Mouse (Mus musculus) MEL (cell line): ENCODE results near the gene Ube2d3. TPM values are rescaled to one million over a fixed set of nuclear protein-coding genes. Genes with fewer than 3 reads are reported as not detected.

ENCODE experiments used
- DNase-seq: peaks from one replicate; pipeline ENCODE4 v3.0.0; 2011; ENCODE audit warnings: low read depth, low spot score
- H3K27ac ChIP-seq: 2 replicates; pipeline ENCODE4 v1.5.1; 2012; ENCODE audit warnings: low read depth, mild to moderate bottlenecking, control low read depth, low read length, moderate library complexity; ENCODE audit not compliant: control insufficient read depth
- H3K27me3 ChIP-seq, 2 experiments: fragments of 150-350 bp in 1 of 2; sonication (generic) in 1 of 2; 2 replicates each; pipeline ENCODE4 v1.6.1; 2012; ENCODE audit warnings: low read length in 2 of 2, mild to moderate bottlenecking in 2 of 2, improper control_type of control experiment in 1 of 2, moderate library complexity in 1 of 2; ENCODE audit not compliant: insufficient read depth in 2 of 2, control insufficient read depth in 1 of 2
- H3K36me3 ChIP-seq, 2 experiments: 2 replicates each; pipeline ENCODE4 v1.6.1; 2012 to 2014; ENCODE audit warnings: low read length in 2 of 2, improper control_type of control experiment in 1 of 2, inconsistent platforms in 1 of 2, mild to moderate bottlenecking in 1 of 2; ENCODE audit not compliant: insufficient read depth in 2 of 2, control insufficient read depth in 1 of 2
- H3K4me1 ChIP-seq, 2 experiments: fragments of 150-350 bp in 1 of 2; sonication (generic) in 1 of 2; 2 replicates each; pipeline ENCODE4 v1.6.1; 2012; ENCODE audit warnings: low read length in 2 of 2, improper control_type of control experiment in 1 of 2, mild to moderate bottlenecking in 1 of 2; ENCODE audit not compliant: insufficient read depth in 2 of 2, control insufficient read depth in 1 of 2
- H3K4me3 ChIP-seq, 2 experiments: fragments of 150-350 bp in 1 of 2; sonication (generic) in 1 of 2; 2 replicates each; pipeline ENCODE4 v1.5.1; 2012; ENCODE audit warnings: low read depth in 2 of 2, low read length in 2 of 2, mild to moderate bottlenecking in 2 of 2, moderate library complexity in 2 of 2, control low read depth in 1 of 2, improper control_type of control experiment in 1 of 2; ENCODE audit not compliant: control insufficient read depth in 1 of 2, insufficient read depth in 1 of 2
- H3K79me2 ChIP-seq: 2 replicates; pipeline ENCODE4 v1.6.1; 2012; ENCODE audit warnings: mild to moderate bottlenecking, low read length, moderate library complexity; ENCODE audit not compliant: control insufficient read depth, poor library complexity, insufficient read depth
- H3K9ac ChIP-seq: 2 replicates; pipeline ENCODE4 v1.6.1; 2012; ENCODE audit warnings: low read depth, mild to moderate bottlenecking, control low read depth, low read length, moderate library complexity; ENCODE audit not compliant: control insufficient read depth, poor library complexity, severe bottlenecking
- H3K9me3 ChIP-seq: fragments of 150-350 bp; sonication (generic); replicated peaks from 2 replicates; pipeline ENCODE4 v1.6.1; 2012; ENCODE audit warnings: mild to moderate bottlenecking, low read length, improper control_type of control experiment, moderate library complexity; ENCODE audit not compliant: insufficient read depth
- CHD2 ChIP-seq: IDR thresholded peaks from 2 replicates; pipeline ENCODE4 v1.6.1; 2011; ENCODE audit warnings: low read length, improper control_type of control experiment
- CTCF ChIP-seq, 3 experiments: IDR thresholded peaks in 2 of 3; conservative IDR thresholded peaks in 1 of 3; 2 replicates each; pipeline ENCODE4 v1.5.1; 2011 to 2012; ENCODE audit warnings: low read length in 3 of 3, low read depth in 2 of 3, mild to moderate bottlenecking in 2 of 3, improper control_type of control experiment in 1 of 3, inconsistent platforms in 1 of 3, mixed read lengths in 1 of 3, moderate library complexity in 1 of 3; ENCODE audit not compliant: control insufficient read depth in 1 of 3, insufficient read depth in 1 of 3, poor library complexity in 1 of 3, severe bottlenecking in 1 of 3
- E2F4 ChIP-seq: IDR thresholded peaks from 2 replicates; pipeline ENCODE4 v1.6.1; 2011; ENCODE audit warnings: low read depth, low read length, improper control_type of control experiment, borderline replicate concordance
- EP300 ChIP-seq, 2 experiments: IDR thresholded peaks; 2 replicates each; pipeline ENCODE4 v1.6.1; 2011; ENCODE audit warnings: improper control_type of control experiment in 2 of 2, low read length in 2 of 2, low read depth in 1 of 2, mild to moderate bottlenecking in 1 of 2
- MYB ChIP-seq: IDR thresholded peaks from 2 replicates; pipeline ENCODE4 v1.6.1; 2011; ENCODE audit warnings: mild to moderate bottlenecking, low read depth, low read length, improper control_type of control experiment
- POLR2AphosphoS2 ChIP-seq: IDR thresholded peaks from 2 replicates; pipeline ENCODE4 v1.6.1; 2011; ENCODE audit warnings: low read length, improper control_type of control experiment
- RAD21 ChIP-seq: IDR thresholded peaks from 2 replicates; pipeline ENCODE4 v1.6.1; 2011; ENCODE audit warnings: mild to moderate bottlenecking, low read depth, low read length, improper control_type of control experiment
- RCOR1 ChIP-seq: IDR thresholded peaks from 2 replicates; pipeline ENCODE4 v1.6.1; 2012; ENCODE audit warnings: low read depth, mild to moderate bottlenecking, inconsistent platforms, low read length, improper control_type of control experiment
- SMC3 ChIP-seq: IDR thresholded peaks from 2 replicates; pipeline ENCODE4 v1.6.1; 2011; ENCODE audit warnings: low read depth, low read length, improper control_type of control experiment
- TBP ChIP-seq: IDR thresholded peaks from 2 replicates; pipeline ENCODE4 v1.8.0; 2011; ENCODE audit warnings: low read depth, low read length, improper control_type of control experiment
- TCF12 ChIP-seq: IDR thresholded peaks from 2 replicates; pipeline ENCODE4 v1.6.1; 2014; ENCODE audit warnings: low read depth, mild to moderate bottlenecking, inconsistent platforms, low read length, improper control_type of control experiment, moderate library complexity
- UBTF ChIP-seq: IDR thresholded peaks from 2 replicates; pipeline ENCODE4 v1.6.1; 2012; ENCODE audit warnings: low read depth, mild to moderate bottlenecking, inconsistent platforms, low read length, improper control_type of control experiment, moderate library complexity, borderline replicate concordance; ENCODE audit not compliant: insufficient read depth
- USF1 ChIP-seq: IDR thresholded peaks from 2 replicates; pipeline ENCODE4 v1.6.1; 2014; ENCODE audit warnings: low read depth, mild to moderate bottlenecking, inconsistent platforms, low read length, improper control_type of control experiment, moderate library complexity
- USF2 ChIP-seq, 2 experiments: IDR thresholded peaks; 2 replicates each; pipeline ENCODE4 v1.6.1; 2011 to 2012; ENCODE audit warnings: improper control_type of control experiment in 2 of 2, low read length in 2 of 2, borderline replicate concordance in 1 of 2, inconsistent platforms in 1 of 2, low read depth in 1 of 2, mild to moderate bottlenecking in 1 of 2; ENCODE audit not compliant: insufficient read depth in 1 of 2
- ZC3H11A ChIP-seq: IDR thresholded peaks from 2 replicates; pipeline ENCODE4 v1.6.1; 2012; ENCODE audit warnings: low read depth, mild to moderate bottlenecking, inconsistent platforms, low read length, improper control_type of control experiment
- ZMIZ1 ChIP-seq: IDR thresholded peaks from 2 replicates; pipeline ENCODE4 v1.6.1; 2012; ENCODE audit warnings: low read depth, mild to moderate bottlenecking, inconsistent platforms, low read length, improper control_type of control experiment, moderate library complexity
- polyA plus RNA-seq, 2 experiments: library from polyadenylated mRNA; stranded (reverse) in 1 of 2; unstranded in 1 of 2; fragments of >175 nt in 1 of 2; fragments of >200 nt in 1 of 2; gene quantifications; 2 replicates each; pipeline versions ENCODE4 v1.2.1 to v1.2.4; 2012; ENCODE audit warnings: low replicate concordance in 2 of 2, low read depth in 1 of 2; ENCODE audit not compliant: insufficient read length in 2 of 2, insufficient read depth in 1 of 2, missing spikeins in 1 of 2
- total RNA-seq: library from RNA; depleted of rRNA; stranded (reverse); fragments of 300-350 nt; gene quantifications from 2 replicates; pipeline ENCODE4 v1.2.3, GENCODE M21; 2012

Gene Ube2d3
- total and polyA plus RNA-seq, 3 experiments = 40.9 to 432 (median 340) TPM

DNA sequence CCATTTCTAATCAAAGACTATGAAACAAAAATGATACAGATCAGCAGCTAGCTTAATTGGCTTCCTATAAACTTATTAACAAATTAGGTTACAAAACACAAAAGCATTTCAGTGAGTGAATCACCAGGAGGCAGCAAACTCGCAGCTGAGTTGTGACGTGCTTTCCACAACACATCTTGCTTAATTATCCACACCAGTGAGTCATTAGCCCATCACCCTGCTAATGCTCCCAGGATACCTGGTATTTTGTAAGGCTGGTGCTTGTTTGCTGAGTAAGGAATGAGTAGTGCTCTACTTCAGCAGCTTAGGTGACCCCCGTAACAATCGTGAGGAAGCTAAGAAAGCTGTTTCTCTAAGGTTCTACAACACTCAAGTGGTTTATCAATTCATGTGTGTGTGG lies 33.4 kb upstream of the Ube2d3 start:
- Histone ChIP-seq H3K36me3 (peaks cover 0 to 11% of the 10 kb centered on the region in 2 experiments; a peak in 2 of 4 replicates), H3K4me3 (no peak overlapping the region), H3K79me2 (no peaks in the 10 kb centered on the region; the same call in 1 of the 2 replicates), H3K27ac (no peak overlapping the region), H3K9ac (no peak overlapping the region), H3K9me3 (no peaks in the 10 kb centered on the region), H3K27me3 (no peaks in the 10 kb centered on the region), H3K4me1 (peaks cover 0 to 5% of the 10 kb centered on the region in 2 experiments; a peak in 1 of 4 replicates)
- DNase-seq = no peak
- no peak for TF ChIP-seq TCF12
- 0 out of 2 replicates have a peak, but pooled peaks have one; percentile 4 for TF ChIP-seq ZC3H11A
- TF ChIP-seq SMC3 = peak; percentile 20; the same call in 1 of the 2 replicates
- peak in 1 of 3 experiments; percentile 8; a peak in 1 of 6 replicates for TF ChIP-seq CTCF (IDR thresholded peaks at IDR 0.05 in 2 of 3, conservative IDR thresholded peaks at IDR 0.05 in 1 of 3; ENCODE audit: control insufficient read depth in 1 of 3, insufficient read depth in 1 of 3, low read depth in 2 of 3, low read length in 3 of 3, poor library complexity in 1 of 3, severe bottlenecking in 1 of 3)

DNA sequence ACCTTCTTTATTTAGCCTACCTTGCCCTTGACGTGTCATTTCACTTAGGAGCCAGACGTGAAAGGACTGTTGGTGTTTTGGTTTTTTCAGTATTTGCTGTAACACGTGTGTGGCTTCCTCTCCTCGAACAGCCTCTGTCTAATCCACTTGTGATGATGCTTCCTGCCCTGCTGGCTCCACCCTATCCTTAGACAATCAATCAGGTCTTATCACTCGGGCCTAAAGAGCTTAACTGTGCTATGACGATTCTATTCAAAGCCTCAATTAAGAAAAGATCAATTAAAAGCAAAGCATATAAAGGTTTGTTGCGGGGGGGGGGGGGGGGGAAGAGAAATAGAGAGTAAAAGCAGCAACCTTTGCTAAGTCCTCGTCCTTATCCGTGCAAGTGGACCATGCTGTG lies 30.6 kb upstream of the Ube2d3 start:
- no peak overlapping the region for H3K9ac ChIP-seq
- no peaks in the 10 kb centered on the region for H3K9me3 ChIP-seq
- H3K4me3 ChIP-seq = no peak overlapping the region
- H3K79me2 ChIP-seq = peaks cover 3% of the 10 kb centered on the region; the same call in 1 of the 2 replicates
- H3K36me3 ChIP-seq = peaks cover 0 to 17% of the 10 kb centered on the region in 2 experiments; a peak in 2 of 4 replicates
- H3K27ac ChIP-seq = no peak overlapping the region
- peaks cover 0 to 4% of the 10 kb centered on the region in 2 experiments; a peak in 1 of 4 replicates for H3K4me1 ChIP-seq
- no peak for DNase-seq
- no peak for TF ChIP-seq TBP
- TF ChIP-seq CTCF (IDR thresholded peaks at IDR 0.05 in 2 of 3, conservative IDR thresholded peaks at IDR 0.05 in 1 of 3; ENCODE audit: control insufficient read depth in 1 of 3, insufficient read depth in 1 of 3, low read depth in 2 of 3, low read length in 3 of 3, poor library complexity in 1 of 3, severe bottlenecking in 1 of 3) = no peak
- TF ChIP-seq CHD2 = no peak
- no peak for TF ChIP-seq USF1
- TF ChIP-seq POLR2AphosphoS2 = no peak
- H3K27me3 ChIP-seq = no peaks in the 10 kb centered on the region

DNA sequence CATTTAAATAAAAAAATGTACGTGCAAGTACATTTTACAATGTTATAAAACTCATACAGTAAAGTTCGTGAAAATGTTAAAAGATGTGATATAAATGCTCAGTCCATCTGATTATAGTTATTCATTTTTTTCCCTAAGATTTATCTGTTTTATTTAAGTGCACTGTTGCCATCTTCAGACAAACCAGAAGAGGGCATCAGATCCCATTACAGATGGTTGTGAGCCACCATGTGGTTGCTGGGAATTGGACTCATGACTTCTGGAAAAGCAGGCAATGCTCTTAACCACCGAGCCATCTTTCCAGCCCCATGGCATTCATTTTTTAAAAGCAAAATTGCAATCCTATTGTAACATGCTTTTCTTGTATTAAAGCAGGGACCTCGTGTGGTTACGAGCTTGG lies 28.7 kb upstream of the Ube2d3 start:
- no peaks in the 10 kb centered on the region for H3K4me1 ChIP-seq
- H3K27me3 ChIP-seq = no peaks in the 10 kb centered on the region
- TF ChIP-seq USF2 (IDR thresholded peaks at IDR 0.05; ENCODE audit: borderline replicate concordance in 1 of 2, insufficient read depth in 1 of 2, low read depth in 1 of 2, low read length in 2 of 2) (no peak), SMC3 (peak; percentile 42), UBTF (no peak), USF1 (no peak), POLR2AphosphoS2 (no peak), MYB (no peak), RAD21 (peak; percentile 40), E2F4 (no peak), EP300 (IDR thresholded peaks at IDR 0.05; ENCODE audit: low read depth in 1 of 2, low read length in 2 of 2) (no peak), TBP (no peak), ZMIZ1 (no peak), CTCF (IDR thresholded peaks at IDR 0.05 in 2 of 3, conservative IDR thresholded peaks at IDR 0.05 in 1 of 3; ENCODE audit: control insufficient read depth in 1 of 3, insufficient read depth in 1 of 3, low read depth in 2 of 3, low read length in 3 of 3, poor library complexity in 1 of 3, severe bottlenecking in 1 of 3) (peak; percentile 9 to 58 (median 29); a peak in 4 of 6 replicates), RCOR1 (no peak)
- TF ChIP-seq, all 39 proteins: peak for 3
- no peak overlapping the region for H3K9ac ChIP-seq
- H3K4me3 ChIP-seq = no peak overlapping the region
- H3K79me2 ChIP-seq = peaks cover 6% of the 10 kb centered on the region; the same call in 1 of the 2 replicates
- no peak overlapping the region for H3K27ac ChIP-seq
- DNase-seq = no peak
- no peaks in the 10 kb centered on the region for H3K9me3 ChIP-seq
- H3K36me3 ChIP-seq = peaks cover 0 to 17% of the 10 kb centered on the region in 2 experiments; a peak in 2 of 4 replicates
